Mouse (Mus musculus) right cerebral cortex, postnatal 36 days (tissue): ENCODE results near the gene Cycs.
A peak's percentile ranks its signal among the peaks of the same experiment; 100 is the strongest.
"Not testable (repeated sequence)": the region's sequence is repeated elsewhere in the genome, so short reads cannot be mapped to it uniquely, and the experiment has no call there.

Experiments
- DNase-seq, 2 experiments: peaks; one replicate each; pipeline ENCODE4 v3.0.0; 2022; ENCODE audit warnings: low spot score in 2 of 2, mixed read lengths in 1 of 2

Cycs gene

GRCm38 (mm10) chr6:50566141-50566996, at the start of gene Cycs:
Cycs (minus strand) TSS chr6:50566538.
- DNase-seq, result peak; percentile 99

- no peak for DNase-seq
These were observed 35.3 kb upstream of the Cycs start for GRCm38 (mm10) chr6:50601620-50602019.

- peak in 1 of 2 experiments; percentile 6 for DNase-seq
These were observed 32.2 kb upstream of the Cycs start for GRCm38 (mm10) chr6:50598560-50598959.

- DNase-seq, result peak; percentile 82
These were observed 30.2 kb upstream of the Cycs start, which contains the start of gene 4921507P07Rik for GRCm38 (mm10) chr6:50596301-50597211. 4921507P07Rik (minus strand) TSS chr6:50596632.

- no peak for DNase-seq
These were observed 28.0 kb upstream of the Cycs start for GRCm38 (mm10) chr6:50594372-50594771.

- DNase-seq, result no peak
These were observed 27.1 kb upstream of the Cycs start for GRCm38 (mm10) chr6:50593334-50593845.

- DNase-seq, result no peak
These were observed 23.9 kb upstream of the Cycs start for GRCm38 (mm10) chr6:50590234-50590633.

GRCm38 (mm10) chr6:50588251-50588650, 21.9 kb upstream of the Cycs start:
- peak in 1 of 2 experiments; percentile 9 for DNase-seq

GRCm38 (mm10) chr6:50587412-50587811, 21.1 kb upstream of the Cycs start:
- no peak for DNase-seq

GRCm38 (mm10) chr6:50586316-50586715, 20.0 kb upstream of the Cycs start:
- DNase-seq, result no peak

GRCm38 (mm10) chr6:50585733-50586132, 19.4 kb upstream of the Cycs start:
- DNase-seq, result no peak

GRCm38 (mm10) chr6:50571661-50572060, 5.3 kb upstream of the Cycs start:
- DNase-seq, result no peak

GRCm38 (mm10) chr6:50566997-50567255, 588 bp upstream of the Cycs start:
- no peak for DNase-seq

GRCm38 (mm10) chr6:50563651-50564050, 2.7 kb downstream of the Cycs start:
- DNase-seq, result no peak

- DNase-seq, result peak in 1 of 2 experiments; percentile 40
These were observed 3.9 kb downstream of the Cycs start for GRCm38 (mm10) chr6:50562421-50562820.

- no peak for DNase-seq
These were observed 5.6 kb downstream of the Cycs start for GRCm38 (mm10) chr6:50560776-50561175.

- no peak for DNase-seq
These were observed 7.5 kb downstream of the Cycs start for GRCm38 (mm10) chr6:50558877-50559276.

- DNase-seq, result no peak
These were observed 8.8 kb downstream of the Cycs start for GRCm38 (mm10) chr6:50557566-50557965.

- DNase-seq, result not testable (repeated sequence)
These were observed 12.1 kb downstream of the Cycs start for GRCm38 (mm10) chr6:50554223-50554622.

- no peak for DNase-seq
These were observed 13.3 kb downstream of the Cycs start for GRCm38 (mm10) chr6:50552881-50553518.

- no peak for DNase-seq
These were observed 16.5 kb downstream of the Cycs start for GRCm38 (mm10) chr6:50549791-50550190.

- DNase-seq, result peak; percentile 18 to 47
These were observed 17.3 kb downstream of the Cycs start for GRCm38 (mm10) chr6:50549051-50549450.
